ENCODE assay signal across 13 mouse cellular contexts in the genomic region with DNA sequence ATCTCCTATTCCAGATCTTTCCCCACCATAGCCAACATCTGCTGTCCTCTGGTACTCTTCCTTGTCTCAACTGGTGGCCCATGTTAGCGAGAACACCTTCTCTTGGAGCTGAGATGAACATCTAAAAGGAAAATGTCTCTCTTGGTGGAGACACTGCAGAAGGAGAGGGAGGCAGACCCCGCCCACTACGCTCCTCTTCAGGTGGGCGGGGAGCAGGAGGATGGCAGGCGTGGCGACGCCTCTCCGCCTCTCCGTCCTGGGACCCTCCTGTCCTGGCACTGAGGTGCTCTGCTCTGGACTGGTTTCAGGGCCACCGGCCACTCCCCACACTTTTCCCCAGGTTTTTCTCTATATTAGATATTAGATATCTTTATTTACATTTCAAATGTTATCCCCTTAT. TPM values are rescaled to one million over a fixed set of nuclear protein-coding genes. Genes with fewer than 3 reads are reported as not detected.
"Had no signal": no experiment of that assay in that cellular context is flagged by ENCODE, and none has a peak within 500 bp of the region (broad histone marks: within the 10 kb centered on the region; RNA-seq: fewer than 3 reads in every experiment).

No protein-coding gene starts in this region.

- DNase-seq: gastrocnemius, postnatal 14 days; gastrocnemius, postnatal 36 days; heart, adult 11 months; heart, adult 2 months; heart, postnatal 10 days; heart, postnatal 4 days; kidney, adult 18-20 months; kidney, adult 8-10 months; kidney, postnatal 10 days; kidney, postnatal 25 days; kidney, postnatal 4 days; liver had no signal

RNA-seq across cellular contexts. Expression of a gene that starts 3.1 kb away (rescaled TPM):
- polyA plus RNA-seq: inflammation-experienced regulatory T-cells, adult 6 months had no signal
